Mouse (Mus musculus): ENCODE results near the gene Pitx3.

- TF ChIP-seq CHD2 (IDR thresholded peaks at IDR 0.05; ENCODE audit: low read depth, low read length), result no peak
- no peak for TF ChIP-seq HCFC1 (IDR thresholded peaks at IDR 0.05; ENCODE audit: borderline replicate concordance, insufficient read depth, low read length)
- TF ChIP-seq ZC3H11A (IDR thresholded peaks at IDR 0.05; ENCODE audit: borderline replicate concordance, low read depth, low read length), result no peak
- TF ChIP-seq ZNF384 (IDR thresholded peaks at IDR 0.05; ENCODE audit: low read depth, low read length), result no peak
- no peak for TF ChIP-seq MAFK (IDR thresholded peaks at IDR 0.05; ENCODE audit: insufficient read depth, low read depth, low read length)
These were observed 24.4 kb upstream of the Pitx3 start for GRCm38 (mm10) chr19:46172541-46172940.
